Mouse (Mus musculus) MEL (cell line): ENCODE data around the gene Xpo4. TPM values are rescaled to one million over a fixed set of nuclear protein-coding genes. Genes with fewer than 3 reads are reported as not detected.

Experiments
- DNase-seq: peaks from one replicate; pipeline ENCODE4 v3.0.0; 2011; ENCODE audit warnings: low read depth, low spot score
- H3K27ac ChIP-seq: 2 replicates; pipeline ENCODE4 v1.5.1; 2012; ENCODE audit warnings: low read depth, mild to moderate bottlenecking, control low read depth, low read length, moderate library complexity; ENCODE audit not compliant: control insufficient read depth
- H3K27me3 ChIP-seq, 2 experiments: fragments of 150-350 bp in 1 of 2; sonication (generic) in 1 of 2; 2 replicates each; pipeline ENCODE4 v1.6.1; 2012; ENCODE audit warnings: low read length in 2 of 2, mild to moderate bottlenecking in 2 of 2, improper control_type of control experiment in 1 of 2, moderate library complexity in 1 of 2; ENCODE audit not compliant: insufficient read depth in 2 of 2, control insufficient read depth in 1 of 2
- H3K36me3 ChIP-seq, 2 experiments: 2 replicates each; pipeline ENCODE4 v1.6.1; 2012 to 2014; ENCODE audit warnings: low read length in 2 of 2, improper control_type of control experiment in 1 of 2, inconsistent platforms in 1 of 2, mild to moderate bottlenecking in 1 of 2; ENCODE audit not compliant: insufficient read depth in 2 of 2, control insufficient read depth in 1 of 2
- H3K4me1 ChIP-seq, 2 experiments: fragments of 150-350 bp in 1 of 2; sonication (generic) in 1 of 2; 2 replicates each; pipeline ENCODE4 v1.6.1; 2012; ENCODE audit warnings: low read length in 2 of 2, improper control_type of control experiment in 1 of 2, mild to moderate bottlenecking in 1 of 2; ENCODE audit not compliant: insufficient read depth in 2 of 2, control insufficient read depth in 1 of 2
- H3K4me3 ChIP-seq, 2 experiments: fragments of 150-350 bp in 1 of 2; sonication (generic) in 1 of 2; 2 replicates each; pipeline ENCODE4 v1.5.1; 2012; ENCODE audit warnings: low read depth in 2 of 2, low read length in 2 of 2, mild to moderate bottlenecking in 2 of 2, moderate library complexity in 2 of 2, control low read depth in 1 of 2, improper control_type of control experiment in 1 of 2; ENCODE audit not compliant: control insufficient read depth in 1 of 2, insufficient read depth in 1 of 2
- H3K79me2 ChIP-seq: 2 replicates; pipeline ENCODE4 v1.6.1; 2012; ENCODE audit warnings: mild to moderate bottlenecking, low read length, moderate library complexity; ENCODE audit not compliant: control insufficient read depth, poor library complexity, insufficient read depth
- H3K9ac ChIP-seq: 2 replicates; pipeline ENCODE4 v1.6.1; 2012; ENCODE audit warnings: low read depth, mild to moderate bottlenecking, control low read depth, low read length, moderate library complexity; ENCODE audit not compliant: control insufficient read depth, poor library complexity, severe bottlenecking
- H3K9me3 ChIP-seq: fragments of 150-350 bp; sonication (generic); replicated peaks from 2 replicates; pipeline ENCODE4 v1.6.1; 2012; ENCODE audit warnings: mild to moderate bottlenecking, low read length, improper control_type of control experiment, moderate library complexity; ENCODE audit not compliant: insufficient read depth
- CHD2 ChIP-seq: IDR thresholded peaks from 2 replicates; pipeline ENCODE4 v1.6.1; 2011; ENCODE audit warnings: low read length, improper control_type of control experiment
- E2F4 ChIP-seq: IDR thresholded peaks from 2 replicates; pipeline ENCODE4 v1.6.1; 2011; ENCODE audit warnings: low read depth, low read length, improper control_type of control experiment, borderline replicate concordance
- GABPA ChIP-seq: IDR thresholded peaks from 2 replicates; pipeline ENCODE4 v1.6.1; 2012; ENCODE audit warnings: low read depth, mild to moderate bottlenecking, inconsistent platforms, low read length, improper control_type of control experiment, moderate library complexity
- GATA1 ChIP-seq: IDR thresholded peaks from 2 replicates; pipeline ENCODE4 v1.6.1; 2011; ENCODE audit warnings: low read depth, low read length, improper control_type of control experiment
- HCFC1 ChIP-seq: IDR thresholded peaks from 2 replicates; pipeline ENCODE4 v1.6.1; 2012; ENCODE audit warnings: low read depth, mild to moderate bottlenecking, inconsistent platforms, low read length, improper control_type of control experiment, moderate library complexity
- MAX ChIP-seq: IDR thresholded peaks from 2 replicates; pipeline ENCODE4 v1.6.1; 2011; ENCODE audit warnings: low read length, improper control_type of control experiment
- MAZ ChIP-seq: IDR thresholded peaks from 2 replicates; pipeline ENCODE4 v1.6.1; 2012; ENCODE audit warnings: low read depth, mild to moderate bottlenecking, inconsistent platforms, low read length, improper control_type of control experiment
- MXI1 ChIP-seq: IDR thresholded peaks from 2 replicates; pipeline ENCODE4 v1.6.1; 2011; ENCODE audit warnings: mild to moderate bottlenecking, low read depth, low read length, improper control_type of control experiment
- MYB ChIP-seq: IDR thresholded peaks from 2 replicates; pipeline ENCODE4 v1.6.1; 2011; ENCODE audit warnings: mild to moderate bottlenecking, low read depth, low read length, improper control_type of control experiment
- MYC ChIP-seq: IDR thresholded peaks from 2 replicates; pipeline ENCODE4 v1.6.1; 2011; ENCODE audit warnings: low read depth, mild to moderate bottlenecking, low read length, improper control_type of control experiment, moderate library complexity
- NELFE ChIP-seq: IDR thresholded peaks from 2 replicates; pipeline ENCODE4 v1.6.1; 2011; ENCODE audit warnings: low read depth, low read length, improper control_type of control experiment
- NRF1 ChIP-seq: IDR thresholded peaks from 2 replicates; pipeline ENCODE4 v1.6.1; 2014; ENCODE audit warnings: low read depth, mild to moderate bottlenecking, inconsistent platforms, low read length, improper control_type of control experiment, moderate library complexity; ENCODE audit not compliant: poor library complexity, insufficient read depth, severe bottlenecking
- POLR2A ChIP-seq, 2 experiments: IDR thresholded peaks; 2 replicates each; pipeline ENCODE4 v1.6.1; 2011 to 2012; ENCODE audit warnings: low read length in 2 of 2, mild to moderate bottlenecking in 2 of 2, control low read depth in 1 of 2, improper control_type of control experiment in 1 of 2, low read depth in 1 of 2, moderate library complexity in 1 of 2; ENCODE audit not compliant: control insufficient read depth in 1 of 2, insufficient read depth in 1 of 2, poor library complexity in 1 of 2
- POLR2AphosphoS2 ChIP-seq: IDR thresholded peaks from 2 replicates; pipeline ENCODE4 v1.6.1; 2011; ENCODE audit warnings: low read length, improper control_type of control experiment
- SMC3 ChIP-seq: IDR thresholded peaks from 2 replicates; pipeline ENCODE4 v1.6.1; 2011; ENCODE audit warnings: low read depth, low read length, improper control_type of control experiment
- TCF12 ChIP-seq: IDR thresholded peaks from 2 replicates; pipeline ENCODE4 v1.6.1; 2014; ENCODE audit warnings: low read depth, mild to moderate bottlenecking, inconsistent platforms, low read length, improper control_type of control experiment, moderate library complexity
- UBTF ChIP-seq: IDR thresholded peaks from 2 replicates; pipeline ENCODE4 v1.6.1; 2012; ENCODE audit warnings: low read depth, mild to moderate bottlenecking, inconsistent platforms, low read length, improper control_type of control experiment, moderate library complexity, borderline replicate concordance; ENCODE audit not compliant: insufficient read depth
- USF1 ChIP-seq: IDR thresholded peaks from 2 replicates; pipeline ENCODE4 v1.6.1; 2014; ENCODE audit warnings: low read depth, mild to moderate bottlenecking, inconsistent platforms, low read length, improper control_type of control experiment, moderate library complexity
- USF2 ChIP-seq, 2 experiments: IDR thresholded peaks; 2 replicates each; pipeline ENCODE4 v1.6.1; 2011 to 2012; ENCODE audit warnings: improper control_type of control experiment in 2 of 2, low read length in 2 of 2, borderline replicate concordance in 1 of 2, inconsistent platforms in 1 of 2, low read depth in 1 of 2, mild to moderate bottlenecking in 1 of 2; ENCODE audit not compliant: insufficient read depth in 1 of 2
- polyA plus RNA-seq, 2 experiments: library from polyadenylated mRNA; stranded (reverse) in 1 of 2; unstranded in 1 of 2; fragments of >175 nt in 1 of 2; fragments of >200 nt in 1 of 2; gene quantifications; 2 replicates each; pipeline versions ENCODE4 v1.2.1 to v1.2.4; 2012; ENCODE audit warnings: low replicate concordance in 2 of 2, low read depth in 1 of 2; ENCODE audit not compliant: insufficient read length in 2 of 2, insufficient read depth in 1 of 2, missing spikeins in 1 of 2
- total RNA-seq: library from RNA; depleted of rRNA; stranded (reverse); fragments of 300-350 nt; gene quantifications from 2 replicates; pipeline ENCODE4 v1.2.3, GENCODE M21; 2012

Xpo4 gene
- total and polyA plus RNA-seq, 3 experiments = 32.3 to 46.5 TPM; not detected in 1

- no peak for TF ChIP-seq NRF1
- no peak for TF ChIP-seq USF1
- no peak for TF ChIP-seq GATA1
- no peak for TF ChIP-seq TCF12
- TF ChIP-seq UBTF = no peak
- no peak for TF ChIP-seq HCFC1
- TF ChIP-seq SMC3 = no peak
- TF ChIP-seq E2F4 = no peak
- no peak for TF ChIP-seq MYC
- no peak for TF ChIP-seq MAX
- no peak for TF ChIP-seq NELFE
- TF ChIP-seq MYB = no peak
- TF ChIP-seq GABPA = no peak
- no peak for TF ChIP-seq USF2 (IDR thresholded peaks at IDR 0.05; ENCODE audit: borderline replicate concordance in 1 of 2, insufficient read depth in 1 of 2, low read depth in 1 of 2, low read length in 2 of 2)
- no peak for TF ChIP-seq MXI1
- no peak for TF ChIP-seq MAZ
- Histone ChIP-seq H3K4me3 (no peak overlapping the region), H3K27ac (no peak overlapping the region), H3K9ac (no peak overlapping the region), H3K27me3 (no peaks in the 10 kb centered on the region), H3K36me3 (no peaks in the 10 kb centered on the region), H3K4me1 (peaks cover 0 to 4% of the 10 kb centered on the region in 2 experiments; a peak in 2 of 4 replicates), H3K79me2 (no peaks in the 10 kb centered on the region), H3K9me3 (no peaks in the 10 kb centered on the region)
- DNase-seq = no peak
Measured at GRCm38 (mm10) chr14:57534961-57535360, 130.3 kb downstream of the Xpo4 start.

GRCm38 (mm10) chr14:57534346-57534745 is 130.9 kb downstream of the Xpo4 start:
- Histone ChIP-seq H3K27ac (no peak overlapping the region), H3K9me3 (no peaks in the 10 kb centered on the region), H3K79me2 (no peaks in the 10 kb centered on the region), H3K36me3 (no peaks in the 10 kb centered on the region; a peak in 1 of 4 replicates), H3K27me3 (no peaks in the 10 kb centered on the region), H3K4me1 (peaks cover 0 to 10% of the 10 kb centered on the region in 2 experiments; a peak in 2 of 4 replicates), H3K9ac (no peak overlapping the region), H3K4me3 (no peak overlapping the region)
- DNase-seq = no peak
- no peak for TF ChIP-seq MYC
- no peak for TF ChIP-seq POLR2AphosphoS2
- no peak for TF ChIP-seq CHD2
- TF ChIP-seq POLR2A (IDR thresholded peaks at IDR 0.05; ENCODE audit: control insufficient read depth in 1 of 2, insufficient read depth in 1 of 2, low read depth in 1 of 2, low read length in 2 of 2, poor library complexity in 1 of 2) = no peak
